Mouse (Mus musculus) forebrain, postnatal 0 days (tissue): ENCODE measurements at regions not wholly inside any gene's neighbourhood (a gene's known extent, or its start where the extent isn't known, plus 50 kb on each side); places are given as distances from the start of the nearest gene placed in this dataset.

ENCODE experiments used
- ATAC-seq: fragments of 200-750 bp; cut with Nextera tagmentation; 2 replicates; pipeline ENCODE4 v1.8.0; 2017; ENCODE audit warnings: mild to moderate bottlenecking, moderate library complexity
- DNase-seq: peaks from one replicate; pipeline ENCODE4 v3.0.0-alpha.2; 2015
- H3K27ac ChIP-seq: fragments of 300-500 bp; sonication (generic); 2 replicates; pipeline ENCODE4 v1.5.1; 2014; ENCODE audit warnings: low read depth, mild to moderate bottlenecking, antibody characterized with exemption, low read length, moderate library complexity, mixed read lengths
- H3K27me3 ChIP-seq: fragments of 300-500 bp; sonication (generic); 2 replicates; pipeline ENCODE4 v1.6.1; 2014; ENCODE audit warnings: mild to moderate bottlenecking, low read length, mixed read lengths; ENCODE audit not compliant: insufficient read depth
- H3K36me3 ChIP-seq: fragments of 300-500 bp; sonication (generic); 2 replicates; pipeline ENCODE4 v1.6.1; 2014; ENCODE audit warnings: mild to moderate bottlenecking, moderate library complexity; ENCODE audit not compliant: insufficient read depth
- H3K4me1 ChIP-seq: fragments of 300-500 bp; sonication (generic); 2 replicates; pipeline ENCODE4 v1.6.1; 2014; ENCODE audit warnings: antibody characterized with exemption; ENCODE audit not compliant: insufficient read depth
- H3K4me2 ChIP-seq: fragments of 300-500 bp; sonication (generic); 2 replicates; pipeline ENCODE4 v1.6.1; 2014; ENCODE audit warnings: low read depth, mild to moderate bottlenecking, moderate library complexity
- H3K4me3 ChIP-seq: fragments of 300-500 bp; sonication (generic); 2 replicates; pipeline ENCODE4 v1.5.1; 2014; ENCODE audit warnings: low read depth, low read length, mixed read lengths
- H3K9ac ChIP-seq: fragments of 300-500 bp; sonication (generic); 2 replicates; pipeline ENCODE4 v1.6.1; 2014; ENCODE audit warnings: mild to moderate bottlenecking
- H3K9me3 ChIP-seq: fragments of 300-500 bp; sonication (generic); 2 replicates; pipeline ENCODE4 v1.6.1; 2016; ENCODE audit warnings: low read length
- CTCF ChIP-seq: sonication (generic); IDR thresholded peaks from 2 replicates; pipeline ENCODE4 v1.5.1; 2016; ENCODE audit warnings: antibody characterized with exemption, control low read depth, low read depth
- whole genome bisulfite sequencing: fragments of 180-500 bp; shearing (Covaris S2); extraction: QIAGEN DNeasy Blood & Tissue Kit; methylation state at CpG from one replicate; pipeline ENCODE4 v1.1.7; 2014; 5-methylcytosine and 5-hydroxymethylcytosine counted together

DNA sequence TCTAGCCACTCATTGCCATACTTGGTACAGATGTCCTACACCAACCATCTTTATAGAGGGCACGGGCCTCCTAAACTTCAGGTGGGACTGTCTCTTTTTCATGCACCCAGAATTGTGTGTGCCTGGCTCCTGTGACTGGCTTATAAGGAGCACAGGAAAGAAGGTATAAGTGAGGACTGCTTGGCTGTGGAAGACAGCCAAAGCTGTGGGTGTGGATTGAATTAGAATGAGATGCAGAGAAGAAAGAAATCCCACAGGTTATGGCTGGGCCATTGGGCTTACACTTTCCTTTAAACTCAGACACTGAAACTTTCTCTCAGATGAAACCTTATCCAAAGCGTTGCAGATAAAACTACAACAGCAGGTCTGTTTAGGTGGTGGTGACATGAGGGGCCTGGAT is 239.5 kb upstream of the Fam160b2 start:
- Histone ChIP-seq H3K27ac (no peak overlapping the region), H3K36me3 (no peaks in the 10 kb centered on the region), H3K4me1 (no peaks in the 10 kb centered on the region; the same call in 1 of the 2 replicates), H3K4me2 (no peak overlapping the region), H3K9me3 (no peaks in the 10 kb centered on the region), H3K4me3 (no peak overlapping the region), H3K9ac (no peak overlapping the region), H3K27me3 (no peaks in the 10 kb centered on the region)
- ATAC-seq: no peak
- TF ChIP-seq CTCF: no peak
- 85% methylated on average over 2 of the region's 2 CpGs for WGBS
- DNase-seq: no peak

DNA sequence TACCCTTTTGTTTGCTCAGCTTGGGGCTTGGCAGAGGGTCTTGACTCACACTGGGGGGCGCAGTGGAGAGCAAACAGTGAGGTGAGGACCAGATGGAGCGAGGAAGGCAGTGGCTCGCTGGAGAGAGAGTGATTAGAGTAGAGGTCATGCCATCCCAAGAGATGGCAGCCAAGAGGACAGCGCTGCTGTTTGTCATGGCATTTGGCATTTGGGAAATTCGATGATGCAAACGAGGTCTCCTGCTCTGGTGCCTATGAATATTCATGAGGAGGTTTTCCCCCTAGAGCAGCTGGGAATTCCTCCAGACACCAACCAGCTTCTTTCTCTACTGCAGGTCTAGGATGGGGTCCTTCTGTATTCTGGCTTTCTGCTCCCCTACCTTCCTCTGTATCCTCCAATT is 237.9 kb upstream of the Fam160b2 start:
- DNase-seq (peak; percentile 14), ATAC-seq (peak; percentile 42; the same call in 1 of the 2 replicates)
- Histone ChIP-seq H3K4me2 (no peak overlapping the region), H3K27me3 (no peaks in the 10 kb centered on the region), H3K27ac (no peak overlapping the region), H3K9me3 (no peaks in the 10 kb centered on the region), H3K4me1 (no peaks in the 10 kb centered on the region; the same call in 1 of the 2 replicates), H3K9ac (no peak overlapping the region), H3K4me3 (no peak overlapping the region), H3K36me3 (no peaks in the 10 kb centered on the region)
- TF ChIP-seq CTCF: no peak
- 4% methylated on average over 6 of the region's 6 CpGs for WGBS

DNA sequence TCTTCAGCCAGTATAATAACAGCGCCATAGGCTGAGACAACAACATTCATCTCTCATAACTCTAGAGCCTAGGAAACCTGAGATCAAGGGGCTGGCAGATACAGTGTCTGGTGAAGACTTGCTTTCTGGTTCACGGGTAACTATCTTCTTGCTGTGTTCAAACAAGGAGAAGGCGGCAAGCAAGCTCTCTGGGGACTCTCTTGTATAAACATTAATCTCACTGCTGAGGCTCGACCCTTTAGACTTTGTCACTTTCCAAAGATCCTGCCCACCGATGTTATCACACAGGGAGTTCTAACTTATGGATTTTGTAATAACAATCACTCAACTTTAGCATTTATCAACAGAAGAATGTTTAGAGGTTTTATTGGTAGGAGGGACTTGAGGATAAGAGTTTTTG is 233.6 kb upstream of the Fam160b2 start:
- H3K27ac ChIP-seq: 0 out of 2 replicates have a peak overlapping the region, but pooled peaks have one; percentile 21
- TF ChIP-seq CTCF: no peak

DNA sequence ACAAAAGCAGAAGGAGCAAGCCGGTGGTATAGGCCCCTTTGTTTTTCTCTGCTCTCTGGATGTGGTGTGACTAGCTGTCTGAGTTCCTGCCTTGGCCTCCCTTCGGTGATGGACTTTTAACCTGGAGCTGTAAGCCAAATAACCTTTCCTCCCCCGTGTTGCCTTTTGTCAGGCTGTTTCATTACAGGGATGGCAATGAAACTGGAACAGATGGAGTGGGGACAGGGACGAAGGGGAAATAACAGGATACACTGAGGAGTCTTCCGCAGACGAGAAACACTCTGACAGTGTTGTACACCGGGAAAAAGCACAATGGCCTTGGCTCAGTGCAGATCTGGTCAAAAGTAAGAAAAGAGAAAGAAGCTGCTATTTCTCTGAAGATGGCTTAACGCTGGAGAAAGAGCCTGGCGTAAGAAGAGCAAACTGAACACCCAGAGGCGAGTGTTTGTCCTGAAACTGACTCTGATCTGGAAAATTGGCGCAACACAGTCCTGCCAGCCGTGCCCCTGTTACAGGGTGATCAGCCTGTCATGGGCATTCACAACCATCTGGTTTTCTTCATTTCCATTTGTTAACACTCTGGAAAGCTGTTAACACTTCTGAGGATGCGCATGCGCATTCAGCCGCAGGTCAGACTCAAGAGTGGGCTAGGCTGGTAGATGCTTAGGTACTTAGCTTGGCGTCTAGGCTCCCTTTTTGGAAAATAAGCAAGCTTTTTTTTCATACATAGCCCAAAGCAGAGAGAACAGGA is 233.0 kb upstream of the Fam160b2 start:
- Histone ChIP-seq H3K27me3 (no peaks in the 10 kb centered on the region), H3K9me3 (no peaks in the 10 kb centered on the region; the same call in 1 of the 2 replicates), H3K27ac (peak overlapping the region; percentile 29; the same call in 1 of the 2 replicates), H3K4me2 (no peak overlapping the region), H3K9ac (no peak overlapping the region), H3K36me3 (no peaks in the 10 kb centered on the region), H3K4me3 (no peak overlapping the region), H3K4me1 (no peaks in the 10 kb centered on the region; the same call in 1 of the 2 replicates)
- peak; percentile 80 for ATAC-seq
- no peak for TF ChIP-seq CTCF
- 55% methylated on average over 16 of the region's 16 CpGs for WGBS
- peak; percentile 59 for DNase-seq

More for the DNA sequence above, 233.6 kb upstream of the Fam160b2 start:
- Histone ChIP-seq H3K9ac (no peak overlapping the region), H3K4me1 (no peaks in the 10 kb centered on the region; the same call in 1 of the 2 replicates), H3K4me2 (no peak overlapping the region), H3K4me3 (no peak overlapping the region), H3K27me3 (no peaks in the 10 kb centered on the region), H3K9me3 (no peaks in the 10 kb centered on the region; the same call in 1 of the 2 replicates), H3K36me3 (no peaks in the 10 kb centered on the region)
- WGBS: 63% methylated on average over 5 of the region's 5 CpGs
- ATAC-seq: peak; percentile 4; the same call in 1 of the 2 replicates
- DNase-seq: no peak

DNA sequence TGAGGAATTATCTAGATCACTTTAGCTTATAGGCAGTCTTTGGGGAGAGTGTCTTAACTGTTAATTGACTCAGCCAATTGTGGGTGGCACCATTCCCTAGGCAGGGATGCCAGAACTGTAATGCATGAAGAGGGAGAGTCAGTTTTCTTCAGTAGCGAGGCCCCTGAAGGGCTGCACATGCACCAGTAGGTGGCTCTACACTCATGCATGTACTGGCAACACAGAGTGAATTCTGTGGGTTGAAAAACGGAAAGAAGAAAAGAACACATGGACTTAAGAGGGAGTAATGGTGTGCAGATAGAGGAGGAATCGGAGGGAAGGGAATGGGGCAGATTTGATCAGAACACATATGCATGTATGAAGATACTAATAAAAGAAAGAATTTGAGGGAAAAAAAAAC is 232.4 kb upstream of the Fam160b2 start:
- peak overlapping the region; percentile 29; the same call in 1 of the 2 replicates for H3K27ac ChIP-seq
- peak; percentile 77 for TF ChIP-seq CTCF
- H3K27me3 ChIP-seq: no peaks in the 10 kb centered on the region
- no peaks in the 10 kb centered on the region for H3K4me1 ChIP-seq
- ATAC-seq (peak; percentile 77), DNase-seq (peak; percentile 55)
- WGBS: 48% methylated on average over 3 of the region's 3 CpGs
- H3K4me3 ChIP-seq: no peak overlapping the region
- no peak overlapping the region for H3K9ac ChIP-seq
- H3K9me3 ChIP-seq: no peaks in the 10 kb centered on the region; the same call in 1 of the 2 replicates
- no peaks in the 10 kb centered on the region for H3K36me3 ChIP-seq
- no peak overlapping the region for H3K4me2 ChIP-seq
